9 mouse cellular contexts compared by ENCODE assay signal in the genomic region with DNA sequence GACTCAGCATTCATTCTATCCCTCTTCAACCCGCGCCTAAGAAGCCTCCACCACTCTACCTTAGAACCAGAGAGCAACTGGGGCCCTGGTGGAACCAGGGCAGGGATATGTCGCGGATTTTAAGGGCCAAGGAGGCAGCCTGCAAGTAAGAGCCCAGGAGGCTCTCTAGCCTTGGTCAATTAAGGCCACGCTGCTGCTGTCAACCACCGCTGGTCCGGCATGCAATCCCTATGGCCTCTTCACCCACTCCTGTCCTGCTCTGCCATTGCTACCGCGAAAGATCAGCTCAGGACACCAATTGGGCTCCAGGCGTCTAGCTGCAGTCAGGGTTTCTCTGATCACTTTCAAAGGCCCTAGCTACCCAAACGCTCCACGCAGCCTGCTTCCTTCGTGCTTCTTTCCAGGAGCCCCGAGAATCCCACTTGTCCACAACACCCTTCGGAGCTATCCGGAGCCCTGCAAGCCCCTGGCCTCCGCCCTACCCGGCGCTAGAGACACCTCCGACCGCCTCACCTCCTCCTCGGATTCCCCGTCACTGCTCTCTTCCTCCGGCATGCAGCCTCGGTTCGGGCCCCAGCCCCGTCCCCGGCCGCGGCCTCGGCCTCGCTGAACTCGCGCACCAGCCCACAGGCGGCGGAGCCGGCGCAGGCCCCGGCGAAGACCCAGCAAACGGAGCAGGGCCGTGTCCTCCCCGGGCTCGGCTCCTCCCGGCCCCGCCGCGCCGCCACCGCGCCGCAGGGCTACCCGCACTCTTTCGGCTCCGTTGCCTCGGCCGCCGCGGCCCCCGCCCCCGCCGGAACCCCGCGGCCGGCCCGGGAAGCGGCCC. TPM values are rescaled to one million over a fixed set of nuclear protein-coding genes. Genes with fewer than 3 reads are reported as not detected.
A peak's percentile ranks its signal among the peaks of the same experiment; 100 is the strongest.
DNase-seq lines count a peak whose midpoint lies in the region; ATAC-seq and TF ChIP-seq lines count a peak whose summit lies in the region.
"Had no signal": no experiment of that assay in that cellular context is flagged by ENCODE, and none has a peak within 500 bp of the region (broad histone marks: within the 10 kb centered on the region; RNA-seq: fewer than 3 reads in every experiment).

No protein-coding gene starts in this region.

- H3K36me3 ChIP-seq in G1E (replicated peaks) = peaks cover 49% of the 10 kb centered on the region
- H3K36me3 ChIP-seq in embryonic facial prominence, embryonic 11.5 days (replicated peaks; ENCODE audit: control insufficient read depth, insufficient read depth, low read depth, low read length) = peaks cover 16% of the 10 kb centered on the region
- H3K36me3 ChIP-seq in heart, embryonic 16.5 days (ENCODE audit: control insufficient read depth, insufficient read depth) = peaks cover 29% of the 10 kb centered on the region
- H3K36me3 ChIP-seq in lung, postnatal 0 days (ENCODE audit: insufficient read depth, low read length) = 0 out of 2 replicates have a peak, but pooled peaks cover 13% of the 10 kb centered on the region
- H3K36me3 ChIP-seq in spleen, adult 2 months (ENCODE audit: control insufficient read depth, insufficient read depth, low read length) = peaks cover 17% of the 10 kb centered on the region

- H3K27ac ChIP-seq in embryonic facial prominence, embryonic 11.5 days (replicated peaks; ENCODE audit: low read depth, low read length) = peak overlapping the region; percentile 84
- peak overlapping the region; percentile 80 for H3K27ac ChIP-seq in heart, embryonic 16.5 days (ENCODE audit: low read length)
- H3K27ac ChIP-seq in lung, postnatal 0 days (ENCODE audit: low read length) = peak overlapping the region; percentile 94
- H3K27ac ChIP-seq in spleen, adult 2 months (ENCODE audit: insufficient read depth, low read length) = peak overlapping the region; percentile 79

- H3K4me1 ChIP-seq in G1E (ENCODE audit: insufficient read depth, low read depth, low read length) = peaks cover 60% of the 10 kb centered on the region
- no peaks in the 10 kb centered on the region; the same call in none of the 2 replicates for H3K4me1 ChIP-seq in embryonic facial prominence, embryonic 11.5 days (ENCODE audit: control insufficient read depth, insufficient read depth, low read length)
- H3K4me1 ChIP-seq in heart, embryonic 16.5 days (ENCODE audit: control insufficient read depth, insufficient read depth, low read length) = peaks cover 17% of the 10 kb centered on the region
- H3K4me1 ChIP-seq in lung, postnatal 0 days (ENCODE audit: insufficient read depth, low read depth, low read length) = peaks cover 4% of the 10 kb centered on the region
- H3K4me1 ChIP-seq in spleen, adult 2 months (ENCODE audit: control insufficient read depth, insufficient read depth, insufficient read length) = peaks cover 11% of the 10 kb centered on the region

- 0 out of 2 replicates have a peak, but pooled peaks cover under 1% of the 10 kb centered on the region for H3K27me3 ChIP-seq in G1E (ENCODE audit: insufficient read depth, low read length)
- H3K27me3 ChIP-seq in embryonic facial prominence, embryonic 11.5 days (ENCODE audit: control insufficient read depth, insufficient read depth, low read length) = no peaks in the 10 kb centered on the region
- no peaks in the 10 kb centered on the region for H3K27me3 ChIP-seq in heart, embryonic 16.5 days (ENCODE audit: control insufficient read depth, insufficient read depth, low read length)
- no peaks in the 10 kb centered on the region for H3K27me3 ChIP-seq in lung, postnatal 0 days (replicated peaks; ENCODE audit: insufficient read depth, low read length)
- H3K27me3 ChIP-seq in spleen, adult 2 months (ENCODE audit: control insufficient read depth, insufficient read depth, low read length) = no peaks in the 10 kb centered on the region

- no peak for TF ChIP-seq POLR2A in spleen, adult 2 months (IDR thresholded peaks at IDR 0.05; ENCODE audit: low read depth, low read length)

- no peak for TF ChIP-seq CTCF in G1E (IDR thresholded peaks at IDR 0.05; ENCODE audit: low read depth, low read length)
- TF ChIP-seq CTCF in lung, postnatal 0 days (IDR thresholded peaks at IDR 0.05) = no peak
- TF ChIP-seq CTCF in spleen, adult 2 months (IDR thresholded peaks at IDR 0.05; ENCODE audit: extremely low read depth, insufficient read depth, insufficient read length, insufficient replicate concordance) = no peak

- H3K9ac ChIP-seq in embryonic facial prominence, embryonic 11.5 days (replicated peaks; ENCODE audit: low read length) = peak overlapping the region; percentile 99
- H3K9ac ChIP-seq in heart, embryonic 16.5 days (ENCODE audit: low read length) = peak overlapping the region; percentile 88
- H3K9ac ChIP-seq in lung, postnatal 0 days (replicated peaks; ENCODE audit: low read depth) = peak overlapping the region; percentile 97

- H3K4me3 ChIP-seq in G1E (ENCODE audit: low read depth, low read length) = peak overlapping the region; percentile 88
- peak overlapping the region; percentile 97 for H3K4me3 ChIP-seq in embryonic facial prominence, embryonic 11.5 days (ENCODE audit: low read depth, low read length)
- H3K4me3 ChIP-seq in heart, embryonic 16.5 days (ENCODE audit: low read length) = peak overlapping the region; percentile 71
- peak overlapping the region; percentile 95 for H3K4me3 ChIP-seq in lung, postnatal 0 days (ENCODE audit: low read depth, low read length)
- peak overlapping the region; percentile 87 for H3K4me3 ChIP-seq in spleen, adult 2 months (ENCODE audit: extremely low read depth, insufficient read depth, insufficient read length)

- no peak for TF ChIP-seq EP300 in lung, postnatal 0 days (IDR thresholded peaks at IDR 0.05)

- ATAC-seq in G1E (ENCODE audit: extremely low read depth, insufficient number of reproducible peaks, low FRiP score, poor library complexity, severe bottlenecking) = no peak
- ATAC-seq in embryonic facial prominence, embryonic 11.5 days (replicated peaks; ENCODE audit: insufficient number of reproducible peaks, low FRiP score, low TSS enrichment, low read depth) = peak; percentile 14
- ATAC-seq in heart, embryonic 16.5 days (replicated peaks; ENCODE audit: extremely low read depth, insufficient read depth, low FRiP score) = peak; percentile 12
- peak; percentile 11 for ATAC-seq in lung, postnatal 0 days

- H3K4me2 ChIP-seq in embryonic facial prominence, embryonic 11.5 days (ENCODE audit: low read depth, low read length) = peak overlapping the region; percentile 89
- H3K4me2 ChIP-seq in heart, embryonic 16.5 days (ENCODE audit: low read depth, low read length) = peak overlapping the region; percentile 98
- peak overlapping the region; percentile 73 for H3K4me2 ChIP-seq in lung, postnatal 0 days (replicated peaks; ENCODE audit: low read depth, low read length)

- WGBS in embryonic facial prominence, embryonic 11.5 days = under 1% methylated on average over 46 of the region's 67 CpGs
- WGBS in heart, embryonic 16.5 days = 1% methylated on average over 67 of the region's 67 CpGs
- 1% methylated on average over 61 of the region's 67 CpGs for WGBS in lung, postnatal 0 days
- 2% methylated on average over 64 of the region's 67 CpGs for WGBS in spleen, adult 2 months

- peak; percentile 70 for DNase-seq in cerebellum, adult 8-10 months
- no peak for DNase-seq in cerebellum, adult 11-12 months
- peak; percentile 52 for DNase-seq in G1E (ENCODE audit: low spot score)
- DNase-seq in embryonic facial prominence, embryonic 11.5 days (ENCODE audit: low spot score) = peak; percentile 33
- peak; percentile 60 to 74 for DNase-seq in kidney, postnatal 4 days
- peak; percentile 39 for DNase-seq in lung, postnatal 0 days (ENCODE audit: low spot score)
- DNase-seq in spleen, adult 2 months (ENCODE audit: low read depth in 1 of 2, low spot score in 2 of 2) = peak in 1 of 2 experiments; percentile 44

- H3K9me3 ChIP-seq in G1E (replicated peaks) = no peaks in the 10 kb centered on the region
- H3K9me3 ChIP-seq in embryonic facial prominence, embryonic 11.5 days (replicated peaks; ENCODE audit: control insufficient read depth, low read length) = no peaks in the 10 kb centered on the region
- H3K9me3 ChIP-seq in heart, embryonic 16.5 days (replicated peaks; ENCODE audit: control insufficient read depth, low read length) = no peaks in the 10 kb centered on the region
- H3K9me3 ChIP-seq in lung, postnatal 0 days (ENCODE audit: low read length) = no peaks in the 10 kb centered on the region

RNA-seq across cellular contexts. Expression of gene Kmt2b, which starts 0.5 kb away (rescaled TPM):
- total RNA-seq in G1E (2014; fragmentation: Nextera tagmentation) (133 and 142 TPM in 2 replicates), G1E (2017) (9.2 and 11.3 TPM in 2 replicates)
- polyA plus RNA-seq in G1E (2012) = 97.4 and 99.2 TPM in 2 replicates
- 7.2 and 8.4 TPM in 2 replicates for polyA plus RNA-seq in embryonic facial prominence, embryonic 11.5 days (2014; fragmentation: Nextera tagmentation; extraction: Ambion mirVana)
- polyA plus RNA-seq in heart, embryonic 16.5 days (2015; fragmentation: Nextera tagmentation; extraction: Ambion mirVana) = 4.2 TPM in 2 replicates
- 6.8 and 6.9 TPM in 2 replicates for polyA plus RNA-seq in lung, postnatal 0 days (2015; fragmentation: Nextera tagmentation; extraction: Ambion mirVana)
- 59.7 and 71.7 TPM in 2 replicates for polyA plus RNA-seq in spleen, adult 2 months (2012; rRNA removed)

RNA-seq across cellular contexts. Expression of gene Zbtb32, which starts 10.7 kb away (rescaled TPM):
- not detected in 2 replicates for total RNA-seq in G1E (2014; fragmentation: Nextera tagmentation)
- total RNA-seq in G1E (2017) = 0.05 and 0.58 TPM in 2 replicates
- polyA plus RNA-seq in G1E (2012) = 0.23 and 0.30 TPM in 2 replicates
- 0.21 and 0.43 TPM in 2 replicates for polyA plus RNA-seq in embryonic facial prominence, embryonic 11.5 days (2014; fragmentation: Nextera tagmentation; extraction: Ambion mirVana)
- 0.24 and 0.51 TPM in 2 replicates for polyA plus RNA-seq in heart, embryonic 16.5 days (2015; fragmentation: Nextera tagmentation; extraction: Ambion mirVana)
- 3.0 and 3.9 TPM in 2 replicates for polyA plus RNA-seq in lung, postnatal 0 days (2015; fragmentation: Nextera tagmentation; extraction: Ambion mirVana)
- 10.2 and 10.3 TPM in 2 replicates for polyA plus RNA-seq in spleen, adult 2 months (2012; rRNA removed)
- total RNA-seq: hematopoietic stem cell, adult 5-6 weeks had no signal

RNA-seq across cellular contexts. Expression of gene Igflr1, which starts 22.8 kb away (rescaled TPM):
- total RNA-seq in G1E (2014; fragmentation: Nextera tagmentation) (1.8 TPM in 1 of 2 replicates, not detected in the other), G1E (2017) (0.70 TPM in 1 of 2 replicates, not detected in the other)
- 4.8 and 6.3 TPM in 2 replicates for polyA plus RNA-seq in G1E (2012)
- 1.5 and 2.9 TPM in 2 replicates for polyA plus RNA-seq in embryonic facial prominence, embryonic 11.5 days (2014; fragmentation: Nextera tagmentation; extraction: Ambion mirVana)
- 3.9 and 5.3 TPM in 2 replicates for polyA plus RNA-seq in heart, embryonic 16.5 days (2015; fragmentation: Nextera tagmentation; extraction: Ambion mirVana)
- 1.2 and 3.2 TPM in 2 replicates for polyA plus RNA-seq in lung, postnatal 0 days (2015; fragmentation: Nextera tagmentation; extraction: Ambion mirVana)
- 17.0 and 19.0 TPM in 2 replicates for polyA plus RNA-seq in spleen, adult 2 months (2012; rRNA removed)
- total RNA-seq: hematopoietic stem cell, adult 5-6 weeks had no signal

RNA-seq across cellular contexts. Expression of gene Upk1a, which starts 24.6 kb away (rescaled TPM):
- total RNA-seq in G1E (2014; fragmentation: Nextera tagmentation) (1.6 and 15.0 TPM in 2 replicates), G1E (2017) (0.29 and 0.82 TPM in 2 replicates)
- 0.98 and 1.4 TPM in 2 replicates for polyA plus RNA-seq in G1E (2012)
- 0.14 and 0.35 TPM in 2 replicates for polyA plus RNA-seq in embryonic facial prominence, embryonic 11.5 days (2014; fragmentation: Nextera tagmentation; extraction: Ambion mirVana)
- 0.47 and 0.49 TPM in 2 replicates for polyA plus RNA-seq in heart, embryonic 16.5 days (2015; fragmentation: Nextera tagmentation; extraction: Ambion mirVana)
- polyA plus RNA-seq in lung, postnatal 0 days (2015; fragmentation: Nextera tagmentation; extraction: Ambion mirVana) = 11.2 and 11.8 TPM in 2 replicates
- polyA plus RNA-seq in spleen, adult 2 months (2012; rRNA removed) = 0.88 and 1.2 TPM in 2 replicates
- total RNA-seq: hematopoietic stem cell, adult 5-6 weeks had no signal

RNA-seq across cellular contexts. Expression of gene Psenen, which starts 24.6 kb away (rescaled TPM):
- total RNA-seq in G1E (2014; fragmentation: Nextera tagmentation) (246 and 298 TPM in 2 replicates), G1E (2017) (134 and 142 TPM in 2 replicates)
- 26.1 and 31.8 TPM in 2 replicates for polyA plus RNA-seq in G1E (2012)
- polyA plus RNA-seq in embryonic facial prominence, embryonic 11.5 days (2014; fragmentation: Nextera tagmentation; extraction: Ambion mirVana) = 108 and 110 TPM in 2 replicates
- 111 and 123 TPM in 2 replicates for polyA plus RNA-seq in heart, embryonic 16.5 days (2015; fragmentation: Nextera tagmentation; extraction: Ambion mirVana)
- polyA plus RNA-seq in lung, postnatal 0 days (2015; fragmentation: Nextera tagmentation; extraction: Ambion mirVana) = 173 and 184 TPM in 2 replicates
- polyA plus RNA-seq in spleen, adult 2 months (2012; rRNA removed) = 85.2 and 86.9 TPM in 2 replicates
